Mouse (Mus musculus) adrenal gland, adult 2 months (tissue): ENCODE measurements at regions not wholly inside any gene's neighbourhood (a gene's known extent, or its start where the extent isn't known, plus 50 kb on each side); places are given as distances from the start of the nearest gene placed in this dataset.
A peak's percentile ranks its signal among the peaks of the same experiment; 100 is the strongest.

Experiments
- DNase-seq: peaks from one replicate; pipeline ENCODE4 v3.0.0; 2021

DNA sequence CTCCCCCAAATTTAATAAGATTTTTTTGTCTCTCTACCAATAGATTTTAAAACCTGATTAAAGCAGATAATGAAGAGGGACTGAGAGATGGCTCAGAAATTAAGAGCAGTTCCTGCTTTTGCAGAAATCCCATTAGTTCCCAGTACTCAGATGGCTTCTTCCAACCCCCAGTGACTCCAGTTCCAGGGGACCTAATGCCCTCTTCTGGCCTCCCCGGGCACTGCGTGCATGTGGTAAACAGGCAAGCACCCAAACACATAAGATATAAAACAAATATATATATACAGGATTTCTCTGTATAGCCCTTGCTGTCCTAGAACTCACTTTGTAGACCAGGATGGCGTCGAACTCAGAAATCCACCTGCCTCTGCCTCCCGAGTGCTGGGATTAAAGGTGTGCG lies 163.9 kb upstream of the Dkk2 start:
- peak; percentile 50 for DNase-seq

DNA sequence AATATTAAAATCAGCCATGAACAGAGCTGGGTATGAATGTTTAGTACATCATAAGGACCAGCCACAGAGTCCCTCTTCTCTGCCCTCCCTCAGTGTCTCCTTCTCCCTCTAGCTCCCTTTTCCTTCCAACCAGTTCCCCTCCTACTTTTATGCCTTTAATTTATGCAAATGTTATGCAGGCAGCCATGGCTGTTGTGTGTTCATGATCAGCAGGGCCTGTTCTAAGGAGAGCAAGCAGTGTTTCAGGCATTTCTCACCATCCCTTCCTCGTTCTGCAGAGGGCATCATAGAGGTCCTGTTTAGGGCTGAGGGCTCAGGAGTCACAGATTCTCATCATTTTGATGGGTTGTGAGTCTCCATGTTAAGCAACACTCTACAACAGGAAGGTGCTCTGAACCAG lies 162.4 kb upstream of the Dkk2 start:
- DNase-seq: no peak

DNA sequence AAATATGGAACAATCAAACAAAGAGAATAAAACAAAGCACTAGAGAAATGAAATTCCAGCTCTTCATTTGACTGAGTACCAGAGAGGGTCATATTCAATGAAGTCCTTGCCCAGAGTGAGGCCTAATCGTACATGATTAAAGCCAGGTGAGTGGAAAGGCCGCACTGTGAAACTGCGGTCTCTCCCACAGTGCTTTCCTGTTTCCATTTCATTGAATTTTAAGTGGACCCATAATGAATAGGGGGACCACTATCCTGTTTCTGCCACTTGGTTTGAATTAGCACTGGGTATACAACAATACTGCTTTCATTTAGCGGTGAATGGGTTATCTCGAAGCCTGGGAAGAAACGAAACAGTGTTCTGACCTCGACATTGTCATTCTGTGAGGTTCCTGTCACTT lies 144.2 kb upstream of the Dkk2 start:
- DNase-seq: no peak

DNA sequence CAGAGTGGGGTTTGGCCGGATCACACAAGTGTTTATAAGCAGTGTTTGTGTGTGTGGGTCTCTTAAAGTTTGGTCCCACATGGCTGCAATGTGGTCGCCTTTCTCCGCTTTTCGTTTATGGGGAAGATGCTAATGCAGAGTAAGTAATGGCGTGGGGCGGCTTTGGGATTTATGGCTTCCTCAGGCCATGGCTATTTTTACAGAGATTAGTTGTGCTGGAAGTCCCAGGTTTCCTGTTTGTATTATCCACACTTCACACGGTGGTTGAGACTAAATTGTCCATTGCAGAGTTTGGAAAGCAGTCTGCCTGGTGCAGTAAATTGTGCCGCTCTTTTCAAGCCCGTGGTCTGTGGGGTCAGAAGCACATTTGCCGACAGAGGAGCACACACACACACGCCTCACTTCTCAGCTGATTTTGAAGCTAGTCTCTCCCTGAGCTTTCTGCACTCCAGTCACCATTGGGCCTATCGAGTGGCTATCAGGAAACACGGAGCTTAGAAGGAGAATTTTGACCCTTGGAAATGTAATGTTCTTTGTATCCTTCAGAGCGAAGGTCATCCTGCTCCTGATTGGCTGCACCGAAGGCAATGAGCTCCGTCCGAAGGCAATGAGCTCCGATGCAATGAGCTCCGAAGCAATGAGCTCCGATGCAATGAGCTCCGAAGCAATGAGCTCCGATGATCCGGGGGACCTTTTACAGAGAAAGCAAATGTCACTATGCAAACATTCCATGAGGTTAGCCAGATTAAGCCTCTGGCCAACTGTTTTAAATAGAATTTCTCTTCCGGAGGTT lies 142.9 kb upstream of the Dkk2 start:
- DNase-seq: peak; percentile 18

DNA sequence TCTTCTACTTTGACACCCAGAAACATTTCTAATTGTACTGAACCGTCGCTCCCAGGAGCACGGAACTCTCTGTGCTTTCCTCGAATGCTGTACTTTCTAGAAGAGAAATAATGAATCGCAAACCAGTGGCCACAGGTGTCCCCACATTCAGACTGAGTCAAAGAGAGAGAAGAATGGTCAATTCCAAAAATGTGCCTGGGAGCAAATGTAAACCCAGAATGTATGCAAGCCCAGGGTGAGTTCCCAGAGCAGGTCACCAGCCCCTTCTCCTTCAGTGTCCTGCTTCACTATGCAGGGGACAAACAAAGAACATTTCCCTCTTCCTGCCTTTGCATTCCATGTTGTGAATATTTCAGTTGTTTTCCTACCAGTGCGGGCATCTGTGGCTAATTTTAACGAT lies 141.7 kb upstream of the Dkk2 start:
- DNase-seq: no peak

DNA sequence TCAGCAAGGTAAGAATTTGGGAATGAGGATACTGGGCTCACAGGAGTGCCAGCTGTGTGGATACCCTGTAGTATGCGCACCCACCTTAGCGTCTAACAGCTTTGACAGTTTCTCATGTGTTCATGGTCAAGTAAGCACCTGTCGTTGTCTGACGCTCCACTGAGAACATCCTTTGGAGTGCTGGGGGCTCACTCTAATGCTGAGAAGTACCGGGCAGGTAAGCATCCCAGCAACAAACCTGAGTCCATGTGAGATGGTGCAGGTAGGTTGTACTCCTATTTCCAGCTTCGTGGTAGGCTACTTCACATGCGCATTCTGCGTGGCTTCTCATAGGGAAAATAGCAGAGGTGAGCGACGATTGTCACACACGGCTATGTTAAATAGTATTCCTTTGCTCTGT lies 129.3 kb upstream of the Dkk2 start:
- DNase-seq: no peak

DNA sequence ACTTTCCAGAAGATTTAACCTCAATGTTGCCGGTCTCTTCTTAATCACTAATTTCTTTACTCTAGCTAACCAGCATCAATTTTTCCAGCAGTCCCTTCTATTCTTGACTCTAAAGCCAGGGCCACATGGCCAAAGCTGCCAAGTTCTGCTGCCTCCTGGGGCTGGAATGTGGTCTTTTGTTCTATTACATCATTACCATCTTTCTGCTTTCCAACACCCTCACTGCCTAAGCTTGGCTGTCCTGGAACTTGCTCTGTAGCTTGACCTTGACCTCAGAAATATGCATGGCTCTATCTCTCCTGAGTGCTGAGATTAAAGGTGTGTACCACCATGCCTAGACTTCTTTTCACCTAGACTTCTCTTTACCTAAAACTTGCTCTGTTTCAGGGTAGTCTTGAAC lies 124.5 kb upstream of the Dkk2 start:
- DNase-seq: no peak

DNA sequence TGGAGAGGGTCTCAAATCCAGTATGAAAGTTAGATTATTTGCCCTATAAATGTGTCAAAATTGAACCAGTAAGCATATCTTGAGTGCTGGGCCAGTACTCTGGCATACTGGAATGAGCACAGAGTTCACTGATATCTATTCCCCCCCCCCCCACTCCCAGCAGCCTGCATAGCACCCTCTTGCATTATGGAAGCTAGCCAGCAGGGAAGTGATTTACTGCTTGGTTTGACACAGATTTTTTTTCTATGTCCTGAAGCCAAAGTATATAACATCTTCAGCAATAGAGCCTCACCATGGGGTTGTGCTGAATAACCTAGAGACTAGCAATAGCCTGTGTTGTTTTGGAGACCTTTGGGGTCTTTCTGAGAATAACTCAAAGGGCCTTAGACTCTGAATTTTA lies 123.5 kb upstream of the Dkk2 start:
- DNase-seq: no peak

DNA sequence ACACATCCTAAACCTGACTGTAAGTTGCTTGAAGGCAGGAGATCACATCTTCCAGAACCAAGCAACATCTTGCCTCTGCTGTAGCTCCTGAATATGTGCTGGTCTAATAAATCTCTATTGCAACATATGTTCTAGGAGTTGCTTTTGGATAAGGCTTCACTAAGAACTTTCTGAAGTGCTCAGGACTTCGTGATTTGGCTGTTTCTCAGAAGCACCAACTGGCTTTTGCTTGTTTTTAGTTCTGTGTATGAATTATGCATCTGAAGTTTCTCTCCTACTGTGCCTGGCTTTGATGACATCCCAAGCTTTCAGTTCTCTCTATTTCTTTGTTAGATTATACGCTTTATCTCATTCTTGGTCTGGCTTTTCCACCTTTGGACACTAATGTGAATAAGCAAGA lies 122.2 kb upstream of the Dkk2 start:
- no peak for DNase-seq

DNA sequence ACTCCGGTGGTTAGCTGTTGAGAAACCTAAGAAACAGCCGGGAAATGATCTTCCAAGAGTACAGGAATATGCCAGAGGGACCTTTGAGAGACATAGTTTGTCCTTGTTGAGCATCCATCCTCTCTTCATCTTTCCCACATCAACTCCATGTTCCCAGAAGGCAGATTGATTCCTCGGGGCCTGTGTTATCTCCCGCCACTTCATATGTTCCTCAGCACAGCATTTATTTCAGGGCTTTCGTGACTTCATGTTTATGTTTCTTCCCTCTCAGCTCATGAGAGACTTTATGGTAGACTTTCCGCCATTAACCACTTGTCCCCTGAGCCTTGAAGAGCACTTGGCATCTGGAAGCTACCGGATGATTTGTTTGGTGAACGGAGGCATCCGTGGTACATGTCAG lies 120.1 kb upstream of the Dkk2 start:
- DNase-seq: no peak

DNA sequence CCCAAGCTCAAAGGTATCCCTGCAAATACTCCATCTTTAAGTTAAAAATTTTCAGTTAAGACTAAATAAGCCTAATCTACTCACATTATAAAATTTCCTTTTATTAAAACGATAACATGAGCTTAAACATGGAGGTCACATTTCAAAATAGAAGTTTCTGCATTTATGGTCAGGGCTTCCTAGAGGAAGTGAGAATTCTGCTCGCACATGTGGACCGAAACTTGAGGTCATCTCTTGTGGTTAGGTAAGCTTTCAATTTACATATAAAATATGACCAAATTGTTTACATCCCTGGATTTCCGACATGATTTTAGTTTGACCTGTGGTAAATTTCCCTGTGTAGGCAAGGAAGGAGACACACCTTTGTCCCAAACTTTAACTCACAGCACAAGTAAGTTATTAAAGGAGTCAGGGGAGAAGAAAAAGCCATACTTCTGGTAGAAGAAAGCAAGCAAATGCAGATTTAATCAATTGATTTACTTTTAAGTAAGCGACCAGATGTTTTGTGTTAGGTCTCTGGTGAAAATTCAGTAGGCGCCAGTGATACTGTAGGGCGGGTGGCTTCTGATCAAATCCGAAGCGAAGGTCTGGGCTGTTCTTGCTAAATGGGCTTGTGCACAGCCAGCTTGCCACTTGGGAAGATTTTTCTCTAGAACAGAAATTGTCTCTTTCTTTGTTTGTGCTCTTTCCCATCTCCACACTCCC lies 119.5 kb upstream of the Dkk2 start:
- no peak for DNase-seq

DNA sequence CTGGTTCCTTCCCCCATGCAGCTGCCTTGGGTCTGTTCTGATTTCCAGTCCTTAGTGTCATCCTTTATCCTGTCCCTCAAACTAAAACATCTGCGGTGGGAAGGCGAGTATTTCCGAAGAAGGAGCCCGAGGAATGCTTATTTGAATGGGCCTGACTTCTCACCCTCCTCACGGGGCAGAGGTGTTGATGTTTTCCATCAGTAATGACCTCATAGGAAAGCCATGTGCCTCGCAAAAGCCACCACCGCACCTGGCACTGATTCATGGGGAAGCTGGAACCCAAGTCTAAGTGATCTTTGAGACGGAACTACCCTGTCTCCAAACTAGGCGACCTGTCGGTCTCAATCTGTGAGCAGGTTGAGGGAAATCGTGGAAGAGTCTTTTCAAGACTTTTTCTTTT lies 117.8 kb upstream of the Dkk2 start:
- no peak for DNase-seq

DNA sequence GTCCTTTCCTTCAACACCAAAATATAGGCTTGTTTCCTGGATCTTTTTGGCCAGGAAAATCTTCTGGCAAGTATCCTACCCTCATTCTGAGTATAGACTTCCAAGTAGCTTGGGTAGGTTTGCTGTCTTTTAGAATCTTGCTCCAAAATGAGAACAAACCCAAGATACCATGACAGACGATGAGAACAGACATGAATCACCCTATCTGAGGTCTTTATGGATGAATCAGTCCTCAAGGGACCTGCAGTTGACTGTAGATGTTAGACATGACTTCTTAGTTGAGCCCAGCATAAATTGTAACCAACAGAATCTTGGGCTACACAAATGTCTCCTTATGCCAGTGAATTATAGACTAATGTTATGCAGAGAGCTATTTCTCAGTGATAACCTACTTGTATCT lies 114.3 kb upstream of the Dkk2 start:
- DNase-seq: no peak

DNA sequence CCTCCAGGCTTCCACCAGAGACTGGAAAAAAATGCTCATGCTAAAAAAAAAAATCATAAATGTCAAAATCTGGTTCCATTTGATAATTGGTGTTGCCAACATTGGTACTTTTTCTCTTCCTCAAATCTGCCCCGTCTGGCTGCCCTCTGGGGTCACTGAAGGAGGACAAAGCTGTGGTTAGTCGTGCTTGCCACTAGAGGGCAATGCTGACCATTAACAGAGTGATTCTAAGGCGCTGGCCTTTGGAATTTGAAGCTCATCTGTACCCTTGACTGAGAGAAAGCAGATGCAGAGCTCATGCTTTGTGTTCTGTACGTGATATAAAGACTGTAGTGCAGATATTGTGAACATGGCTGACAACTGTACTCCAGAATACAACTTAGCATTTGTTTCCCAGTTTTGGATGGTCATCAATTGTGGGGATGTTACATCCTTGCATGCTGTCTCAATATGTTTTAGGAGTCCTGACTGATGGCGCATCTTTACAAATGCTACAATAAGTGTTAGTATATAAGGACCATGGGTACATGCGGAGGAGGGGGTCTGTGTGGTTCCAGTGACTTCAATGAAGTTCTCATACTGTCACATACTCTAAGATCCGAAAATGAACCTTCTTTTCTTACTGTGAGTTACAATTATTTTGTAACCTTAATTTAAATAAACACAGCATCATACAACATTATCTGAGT lies 109.0 kb upstream of the Dkk2 start:
- peak; percentile 65 for DNase-seq

DNA sequence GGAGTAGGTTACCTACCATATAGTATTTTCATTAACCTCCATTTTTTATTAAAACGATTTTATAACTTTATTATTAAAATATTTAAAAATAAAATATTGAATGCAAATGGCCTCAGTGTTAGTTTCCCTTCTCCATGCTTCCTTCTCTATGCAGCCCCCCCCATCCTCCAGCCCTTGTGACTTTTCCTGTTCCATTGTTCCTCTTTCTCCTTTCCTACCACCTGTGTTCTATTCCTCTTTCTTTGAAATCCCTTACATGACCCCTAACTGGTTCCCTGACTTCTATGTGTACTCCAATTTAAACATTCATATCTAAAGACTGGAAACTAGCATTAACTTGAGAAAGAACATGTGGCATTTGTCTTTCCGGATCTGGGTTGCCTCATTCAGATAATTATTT lies 101.8 kb upstream of the Dkk2 start:
- DNase-seq: no peak

DNA sequence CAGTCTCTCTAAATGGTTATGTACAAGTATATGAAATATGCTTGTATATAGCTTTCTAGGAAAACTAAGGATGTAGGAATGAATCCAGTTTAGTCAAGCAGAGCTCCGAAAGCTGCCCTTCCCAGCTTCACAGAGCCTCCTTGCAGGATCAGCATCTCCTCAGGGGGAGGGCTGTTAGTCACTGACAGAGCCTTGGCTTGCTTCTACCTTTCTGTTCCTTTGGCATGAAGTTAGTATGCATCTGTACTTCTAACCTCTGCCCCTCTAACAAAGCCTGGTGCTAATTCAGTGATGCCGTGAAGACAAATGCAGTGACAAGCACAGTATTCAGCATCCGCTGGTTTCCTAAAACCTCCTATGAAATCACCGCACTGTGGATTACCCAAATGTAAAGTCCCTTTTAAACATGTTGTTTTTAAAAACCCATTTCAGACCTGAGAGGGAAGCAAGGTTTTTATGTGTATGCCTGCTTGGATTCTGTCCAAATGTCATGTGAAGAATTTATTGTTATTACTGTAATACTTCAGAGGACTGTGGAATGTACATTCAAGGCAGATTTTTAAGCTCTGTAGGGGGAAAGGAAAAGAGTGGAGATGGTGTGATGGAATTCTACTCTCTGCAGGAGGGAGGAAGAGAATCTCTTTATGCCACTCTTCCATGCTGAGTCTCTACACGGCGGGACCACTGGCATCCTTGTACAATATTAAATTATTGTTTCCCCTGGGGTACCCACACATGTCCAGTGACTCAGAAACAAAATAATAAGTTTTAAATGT lies 86.1 kb upstream of the Dkk2 start:
- DNase-seq: no peak

DNA sequence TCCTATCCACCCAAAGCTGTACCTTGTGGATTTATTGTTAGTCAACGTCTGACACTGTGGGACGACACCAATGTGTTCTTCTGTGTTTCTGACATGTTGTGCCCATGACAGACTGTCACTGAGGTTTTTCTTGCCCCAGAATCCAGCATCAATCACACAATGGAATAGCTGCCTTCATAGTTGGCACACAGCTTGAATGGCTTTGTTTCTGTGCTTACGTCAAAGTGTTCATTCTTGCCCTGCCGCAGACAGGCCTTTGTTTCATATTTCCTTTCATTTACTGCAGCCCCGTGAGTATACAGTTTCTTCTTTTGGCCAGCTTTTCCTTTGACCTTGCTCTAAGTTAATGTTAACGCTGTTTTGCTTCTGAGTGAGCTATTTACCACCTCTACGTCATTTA lies 78.9 kb upstream of the Dkk2 start:
- DNase-seq: no peak

DNA sequence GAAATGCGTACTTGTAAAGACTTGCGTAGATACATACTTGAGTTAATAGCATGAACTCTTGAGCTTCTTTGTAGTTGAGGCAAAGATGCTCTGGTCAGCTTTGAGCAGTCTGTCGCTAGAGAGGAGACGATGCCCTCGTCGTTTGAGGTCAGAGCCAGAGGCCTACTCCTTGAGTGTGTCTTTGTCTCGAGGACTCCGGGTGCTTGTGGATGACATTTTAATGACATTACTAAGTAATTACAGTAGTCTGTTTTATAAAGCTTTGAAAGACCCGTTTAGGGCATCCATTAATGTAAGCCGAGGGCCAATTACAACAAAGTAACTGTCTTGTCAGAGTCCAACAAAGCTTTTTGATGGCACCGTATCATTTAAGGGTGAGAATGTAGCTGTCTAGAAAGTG lies 78.2 kb upstream of the Dkk2 start:
- no peak for DNase-seq

DNA sequence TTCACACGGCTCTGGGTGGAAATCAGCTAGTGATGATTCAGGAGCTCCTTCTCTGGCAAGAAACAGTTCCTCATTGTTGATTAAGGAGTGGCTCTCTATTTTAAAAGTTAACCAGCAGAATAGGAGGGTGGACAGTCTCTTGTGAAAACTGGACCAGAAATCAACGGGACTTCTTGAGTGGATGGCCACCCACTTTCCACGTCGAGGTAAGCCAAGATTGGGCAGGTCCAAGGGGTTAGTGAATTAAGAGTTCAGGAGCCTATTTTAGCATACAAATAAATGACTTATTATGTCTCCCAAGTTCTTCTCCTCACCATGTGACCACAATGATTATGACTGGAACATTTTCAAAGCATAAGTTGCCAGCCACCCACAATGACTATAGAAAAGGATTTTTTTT lies 77.7 kb upstream of the Dkk2 start:
- DNase-seq: no peak

DNA sequence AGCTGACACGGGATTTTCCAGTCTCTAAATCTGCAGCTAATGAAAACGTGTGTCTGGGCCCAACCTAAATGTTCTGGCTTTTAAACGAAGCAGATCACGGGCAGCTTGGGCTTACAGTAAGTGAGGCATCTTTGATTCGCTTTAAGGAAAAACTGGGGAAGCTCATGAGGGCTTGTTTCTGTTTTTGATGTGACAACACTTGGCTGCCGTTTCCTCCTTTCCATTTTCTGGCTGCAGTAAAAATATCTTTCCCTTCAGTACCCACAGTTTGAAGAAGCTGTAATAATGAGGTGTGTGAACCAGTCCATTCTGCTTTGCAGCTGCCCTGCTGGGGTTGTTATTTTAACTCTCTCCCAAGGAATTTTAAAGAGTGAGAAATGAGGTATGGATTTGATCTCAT lies 69.9 kb upstream of the Dkk2 start:
- no peak for DNase-seq

DNA sequence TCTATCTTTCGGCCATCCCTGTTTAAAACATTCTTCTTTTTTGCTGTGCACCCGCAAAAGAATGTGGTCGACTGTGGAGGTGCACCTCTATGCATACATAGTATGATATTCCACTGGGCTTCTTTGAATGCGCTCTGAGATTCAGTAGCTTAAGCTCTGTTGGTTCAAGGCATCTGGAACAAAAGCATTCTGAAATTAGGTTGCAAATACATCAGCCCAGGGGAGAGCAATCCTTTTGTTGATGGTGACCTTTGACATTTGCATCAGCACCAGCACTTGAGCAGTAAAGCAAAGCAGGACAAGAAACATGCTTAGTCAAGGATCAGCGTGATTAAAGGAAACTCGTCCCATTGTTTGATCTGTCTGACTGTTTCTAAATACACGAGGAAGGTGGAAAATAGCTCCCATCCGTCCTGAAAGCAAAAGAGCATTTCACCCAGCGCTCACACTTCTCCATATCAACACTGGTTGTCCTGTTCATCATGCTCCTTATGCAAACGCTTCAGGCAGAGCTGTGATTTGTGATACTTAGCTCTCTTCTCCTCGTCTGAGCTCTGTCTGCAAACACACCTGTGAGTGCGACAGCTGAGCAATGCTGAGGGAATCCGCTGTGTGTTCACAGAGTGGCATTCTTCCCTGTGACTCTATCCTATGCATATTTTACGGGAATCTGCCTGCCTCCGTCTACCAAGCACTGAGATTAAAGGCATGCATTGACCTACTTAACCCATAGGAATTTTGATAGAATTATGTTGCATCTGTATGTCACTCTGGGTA lies 67.4 kb upstream of the Dkk2 start:
- DNase-seq: no peak

DNA sequence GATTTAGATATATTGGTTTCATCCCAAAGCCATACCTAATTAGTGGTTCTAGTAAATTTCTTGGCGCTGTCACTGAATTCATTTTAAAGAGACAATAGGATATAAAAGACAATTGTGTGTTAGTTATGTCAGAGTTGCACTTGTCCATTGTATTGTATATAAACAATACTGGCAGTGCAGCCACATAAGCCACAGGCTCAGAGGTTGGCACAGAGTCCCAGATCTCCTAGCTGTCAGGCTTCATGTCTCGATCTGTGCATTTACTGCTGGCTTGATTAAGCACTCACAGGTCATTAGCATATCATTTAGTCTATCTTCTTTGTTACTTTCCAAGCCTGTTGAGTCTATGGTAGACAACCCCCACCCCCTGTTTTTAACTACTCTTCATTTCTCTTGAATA lies 66.6 kb upstream of the Dkk2 start:
- no peak for DNase-seq
